Mouse (Mus musculus): ENCODE results near the gene Fbxw2.
"Not testable (repeated sequence)": the region's sequence is repeated elsewhere in the genome, so short reads cannot be mapped to it uniquely, and the experiment has no call there.

The Fbxw2 gene

DNA sequence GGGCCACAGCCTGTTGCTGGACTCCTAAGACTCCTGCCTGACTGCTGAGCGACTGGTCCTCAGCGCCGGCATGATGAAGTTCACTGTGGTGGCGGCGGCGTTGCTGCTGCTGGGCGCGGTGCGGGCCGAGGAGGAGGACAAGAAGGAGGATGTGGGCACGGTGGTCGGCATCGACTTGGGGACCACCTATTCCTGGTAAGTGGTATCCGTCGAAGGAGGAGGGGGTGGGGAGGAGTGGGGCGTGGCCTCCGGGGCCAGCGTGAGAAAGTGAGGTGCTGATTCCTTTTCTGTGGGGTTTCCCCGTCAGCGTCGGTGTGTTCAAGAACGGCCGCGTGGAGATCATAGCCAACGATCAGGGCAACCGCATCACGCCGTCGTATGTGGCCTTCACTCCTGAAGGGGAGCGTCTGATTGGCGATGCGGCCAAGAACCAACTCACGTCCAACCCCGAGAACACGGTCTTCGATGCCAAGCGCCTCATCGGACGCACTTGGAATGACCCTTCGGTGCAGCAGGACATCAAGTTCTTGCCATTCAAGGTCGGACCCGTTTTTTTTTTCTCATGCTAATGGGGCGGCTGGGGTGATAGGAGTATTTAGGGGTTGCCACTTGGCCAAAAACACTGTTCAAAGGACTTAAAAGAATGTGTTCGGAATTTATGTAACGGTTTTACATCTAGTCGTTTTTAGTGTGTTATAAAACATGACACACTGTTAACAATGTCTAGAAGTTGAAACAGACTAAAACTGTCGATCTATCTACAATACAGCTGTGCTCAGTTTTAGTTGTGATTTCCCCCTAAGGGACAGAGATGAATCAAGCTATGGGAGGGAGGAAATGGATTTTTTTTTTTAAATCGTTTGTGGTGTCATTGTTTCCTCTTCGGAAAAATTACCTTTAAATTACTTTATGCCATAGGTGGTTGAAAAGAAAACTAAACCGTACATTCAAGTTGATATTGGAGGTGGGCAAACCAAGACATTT, 53.6 kb downstream of the Fbxw2 start:
- DNase-seq (ENCODE audit: low read depth), result no peak

DNA sequence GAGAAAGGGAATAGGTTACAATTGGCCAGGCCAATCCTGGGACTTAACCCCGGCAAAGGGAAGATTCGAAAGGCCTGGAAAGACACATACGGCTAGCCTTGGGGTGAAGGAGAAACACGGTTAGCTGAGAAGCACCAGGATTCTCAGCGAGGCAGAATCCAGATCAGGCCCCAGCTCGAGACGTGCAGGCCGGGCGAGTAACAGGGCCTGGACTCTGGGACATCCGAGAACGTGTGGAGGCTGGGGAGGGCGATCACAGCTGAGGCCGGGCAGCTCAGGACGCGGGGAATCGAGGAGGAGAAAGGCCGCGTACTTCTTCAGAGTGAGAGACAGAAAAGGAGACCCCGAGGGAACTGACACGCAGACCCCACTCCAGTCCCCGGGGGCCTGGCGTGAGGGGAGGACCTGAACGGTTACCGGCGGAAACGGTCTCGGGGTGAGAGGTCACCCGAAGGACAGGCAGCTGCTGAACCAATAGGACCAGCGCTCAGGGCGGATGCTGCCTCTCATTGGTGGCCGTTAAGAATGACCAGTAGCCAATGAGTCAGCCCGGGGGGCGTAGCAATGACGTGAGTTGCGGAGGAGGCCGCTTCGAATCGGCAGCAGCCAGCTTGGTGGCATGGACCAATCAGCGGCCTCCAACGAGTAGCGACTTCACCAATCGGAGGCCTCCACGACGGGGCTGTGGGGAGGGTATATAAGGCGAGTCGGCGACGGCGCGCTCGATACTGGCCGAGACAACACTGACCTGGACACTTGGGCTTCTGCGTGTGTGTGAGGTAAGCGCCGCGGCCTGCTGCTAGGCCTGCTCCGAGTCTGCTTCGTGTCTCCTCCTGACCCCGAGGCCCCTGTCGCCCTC, 54.5 kb downstream of the Fbxw2 start, which contains the start of gene Hspa5:
Hspa5 (plus strand) TSS at position 603 of the 859 bp plus-strand sequence.
- peak; percentile 98 for DNase-seq (ENCODE audit: low read depth)

DNA sequence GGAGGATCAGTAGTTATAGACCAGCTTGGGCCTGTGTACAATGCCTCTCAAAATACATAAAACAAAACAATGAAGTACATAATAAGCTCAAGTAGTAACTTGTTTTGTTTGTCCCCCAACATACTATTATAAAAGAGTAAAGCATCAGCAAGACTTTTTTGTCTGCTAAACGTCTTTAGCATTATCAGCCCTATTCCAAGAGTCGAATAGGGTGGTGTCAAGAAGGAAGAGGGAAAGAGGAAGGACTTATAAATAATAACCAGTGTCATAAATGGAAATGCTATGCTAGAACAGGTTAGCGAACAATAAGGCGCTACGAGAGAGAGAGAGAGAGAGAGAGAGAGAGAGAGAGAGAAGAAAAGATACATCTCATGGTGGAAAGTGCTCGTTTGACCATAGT, 55.2 kb downstream of the Fbxw2 start:
- no peak for DNase-seq (ENCODE audit: low read depth)

DNA sequence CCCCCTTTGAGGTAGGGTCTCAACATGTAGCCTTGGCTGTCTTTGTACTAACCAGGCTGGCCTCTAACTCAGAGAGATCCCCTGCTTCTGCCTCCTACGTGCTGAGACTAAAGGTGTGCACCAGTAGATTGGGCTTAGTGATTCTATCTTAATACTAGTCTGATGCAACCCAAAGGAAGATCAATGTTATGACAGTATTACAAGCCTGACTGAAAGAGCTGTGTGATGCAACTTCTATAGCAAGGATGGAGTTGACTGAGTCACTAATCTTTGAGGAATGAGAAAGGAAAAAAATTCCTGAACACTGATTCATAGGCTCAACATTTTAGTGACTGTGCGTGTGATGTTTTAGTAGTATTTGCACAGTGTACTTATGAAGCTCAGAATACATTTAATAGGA, 56.1 kb downstream of the Fbxw2 start:
- no peak for DNase-seq (ENCODE audit: low read depth)

DNA sequence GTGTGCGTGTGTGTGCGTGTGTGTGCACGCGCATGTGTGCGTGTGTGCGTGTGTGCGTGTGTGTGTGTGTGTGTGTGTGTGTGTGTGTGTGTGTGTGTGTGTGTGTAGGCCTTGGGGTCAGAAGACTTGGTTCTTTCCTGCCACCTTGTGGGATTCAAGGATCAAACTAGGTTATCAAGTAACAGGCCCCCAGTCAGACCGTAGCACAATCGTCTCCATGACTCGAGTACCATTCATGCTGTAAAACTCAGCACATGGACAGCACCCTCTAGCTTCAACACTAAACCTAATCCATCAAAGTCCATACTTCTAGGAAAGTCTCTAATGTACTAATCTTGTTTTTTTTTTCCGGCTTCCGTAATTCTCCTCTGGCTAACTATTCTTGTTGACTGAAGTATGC, 61.3 kb downstream of the Fbxw2 start:
- no peak for DNase-seq (ENCODE audit: low read depth)

DNA sequence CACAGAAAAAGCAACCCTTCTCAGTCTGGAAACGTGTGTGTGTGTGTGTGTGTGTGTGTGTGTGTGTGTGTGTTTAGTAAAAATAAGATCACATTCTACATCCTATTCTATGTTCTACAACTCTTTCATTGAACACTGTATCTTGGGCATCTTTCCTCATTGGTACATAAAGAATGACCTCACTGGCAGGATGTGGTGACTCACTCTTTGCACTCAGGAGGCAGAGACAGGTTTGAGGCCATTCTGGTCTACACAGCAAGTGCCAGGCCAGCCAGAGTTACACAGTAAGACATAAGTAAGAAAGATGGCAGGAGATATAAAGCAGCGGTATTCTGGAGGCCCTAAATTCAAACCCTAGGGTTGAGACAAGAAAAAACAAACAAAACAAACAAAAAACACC, 63.2 kb downstream of the Fbxw2 start:
- no peak for DNase-seq (ENCODE audit: low read depth)

DNA sequence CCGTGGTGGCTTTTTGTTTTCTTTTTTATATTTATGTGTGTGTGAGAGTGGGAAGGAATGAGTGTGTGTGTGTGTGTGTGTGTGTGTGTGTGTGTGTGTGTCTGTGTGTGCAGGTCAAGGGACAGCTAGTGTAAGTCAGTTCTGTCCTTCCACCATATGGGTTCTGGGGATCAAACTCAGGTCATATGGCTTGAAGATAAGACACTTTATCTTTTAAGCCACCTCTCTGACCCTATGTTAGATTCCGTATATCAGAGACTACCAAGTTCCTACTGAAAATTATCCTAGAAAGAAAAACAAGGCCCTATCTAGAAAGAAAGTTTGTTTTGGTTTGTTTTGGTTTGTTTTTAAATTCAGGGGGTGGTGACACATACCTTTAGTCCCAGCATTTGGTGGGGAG, 63.9 kb downstream of the Fbxw2 start:
- no peak for DNase-seq (ENCODE audit: low read depth)

DNA sequence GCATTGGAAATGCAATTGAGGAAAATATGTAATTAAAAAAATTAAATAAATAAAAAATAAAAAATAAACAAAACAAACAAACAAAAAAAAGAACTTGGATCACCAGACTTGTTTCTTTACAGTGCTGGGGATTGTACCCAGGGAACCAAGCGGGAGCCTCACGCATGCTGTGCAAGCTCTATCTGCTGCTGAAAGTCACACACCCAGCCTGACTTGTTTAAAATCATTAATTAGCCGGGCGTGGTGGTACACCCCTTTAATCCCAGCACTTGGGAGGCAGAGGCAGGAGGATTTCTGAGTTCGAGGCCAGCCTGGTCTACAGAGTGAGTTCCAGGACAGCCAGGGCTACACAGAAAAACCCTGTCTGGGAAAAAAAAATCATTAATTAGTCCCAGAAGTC, 64.8 kb downstream of the Fbxw2 start:
- not testable (repeated sequence) for DNase-seq (ENCODE audit: low read depth)

DNA sequence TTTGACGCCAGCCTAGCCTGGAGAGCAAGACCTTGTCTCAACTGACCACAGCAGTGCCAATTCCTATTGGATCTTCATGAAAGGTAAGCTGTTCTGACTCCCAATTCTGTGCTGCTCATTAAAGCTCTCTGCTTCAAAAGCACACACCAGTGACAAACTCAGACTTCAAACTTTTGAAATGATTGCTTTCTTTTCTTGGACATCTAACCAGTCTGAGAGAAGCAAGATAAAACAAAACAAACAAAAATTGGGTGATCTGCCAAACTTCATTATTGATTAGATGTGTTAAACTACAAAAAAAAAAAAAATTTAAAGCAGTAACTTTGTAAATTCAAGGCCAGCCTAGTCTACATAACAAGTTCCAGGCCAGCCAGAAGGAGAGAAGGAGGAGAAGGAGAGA, 68.8 kb downstream of the Fbxw2 start:
- DNase-seq (ENCODE audit: low read depth), result no peak

DNA sequence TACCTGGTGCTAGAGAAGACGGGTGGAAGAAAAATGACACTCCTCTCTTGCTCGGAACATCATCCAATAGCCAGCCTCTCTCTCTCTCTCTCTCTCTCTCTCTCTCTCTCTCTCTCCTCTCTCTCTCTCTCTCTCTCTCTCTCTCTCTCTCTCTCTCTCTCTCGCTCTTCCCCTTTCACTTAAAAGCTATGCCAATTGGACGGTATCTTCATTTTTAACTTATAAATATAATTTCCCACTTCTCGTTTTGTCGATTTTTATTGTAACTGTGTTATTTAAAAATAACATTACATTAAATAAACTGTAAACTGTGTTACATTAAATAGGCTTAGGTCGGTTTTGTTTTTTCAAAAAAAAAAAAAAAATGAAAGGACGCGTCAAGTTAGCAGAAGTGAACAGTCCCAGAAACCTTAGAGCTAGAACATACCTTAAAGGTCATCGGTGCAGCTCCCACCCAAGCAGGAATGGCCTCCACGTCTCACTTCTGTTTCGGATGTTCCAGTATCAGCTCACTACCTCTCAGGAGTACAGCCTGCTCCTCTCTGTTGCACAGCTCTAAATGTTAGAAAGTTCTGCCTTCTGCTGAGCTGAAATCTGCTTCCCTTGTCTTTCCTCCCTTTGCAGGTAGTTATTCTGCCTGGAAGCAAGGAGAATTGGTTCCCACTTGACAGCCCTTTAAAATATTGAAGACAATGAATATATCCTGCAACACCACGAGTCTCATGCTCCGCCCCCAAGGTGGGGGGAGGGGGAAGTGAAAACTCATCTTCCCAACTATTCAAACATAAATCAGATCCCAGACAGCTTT, 71.4 kb downstream of the Fbxw2 start, which contains the start of gene Gapvd1:
Gapvd1 (minus strand) TSS at position 682 of the 808 bp plus-strand sequence.
- DNase-seq (ENCODE audit: low read depth), result no peak

Data from c-Kit-positive CD71-negative TER-119-negative erythroid progenitor cells, embryonic 14.5 days (primary cell).